Mouse (Mus musculus) intestine, embryonic 16.5 days (tissue): ENCODE measurements at regions not wholly inside any gene's neighbourhood (a gene's known extent, or its start where the extent isn't known, plus 50 kb on each side); places are given as distances from the start of the nearest gene placed in this dataset. TPM values are rescaled to one million over a fixed set of nuclear protein-coding genes. Genes with fewer than 3 reads are reported as not detected.

Experiments
- ATAC-seq: fragments of 200-750 bp; cut with Nextera tagmentation; 2 replicates; pipeline ENCODE4 v1.8.0; 2017; ENCODE audit warnings: moderate TSS enrichment, moderate library complexity
- H3K27ac ChIP-seq: fragments of 300-500 bp; sonication (generic); 2 replicates; pipeline ENCODE4 v1.5.1; 2014; ENCODE audit warnings: mild to moderate bottlenecking, low read length
- H3K27me3 ChIP-seq: fragments of 300-500 bp; sonication (generic); replicated peaks from 2 replicates; pipeline ENCODE4 v1.6.1; 2014; ENCODE audit warnings: low read length, control low read depth, mixed read lengths; ENCODE audit not compliant: control insufficient read depth, insufficient read depth
- H3K36me3 ChIP-seq: fragments of 300-500 bp; sonication (generic); 2 replicates; pipeline ENCODE4 v1.6.1; 2014; ENCODE audit warnings: low read length, control low read depth; ENCODE audit not compliant: control insufficient read depth, insufficient read depth
- H3K4me1 ChIP-seq: fragments of 300-500 bp; sonication (generic); 2 replicates; pipeline ENCODE4 v1.6.1; 2014; ENCODE audit warnings: low read length, control low read depth, mixed read lengths; ENCODE audit not compliant: control insufficient read depth, insufficient read depth
- H3K4me2 ChIP-seq: fragments of 300-500 bp; sonication (generic); 2 replicates; pipeline ENCODE4 v1.6.1; 2014; ENCODE audit warnings: low read depth, low read length, control low read depth
- H3K4me3 ChIP-seq: fragments of 300-500 bp; sonication (generic); 2 replicates; pipeline ENCODE4 v1.5.1; 2014; ENCODE audit warnings: mild to moderate bottlenecking, low read length
- H3K9ac ChIP-seq: fragments of 300-500 bp; sonication (generic); 2 replicates; pipeline ENCODE4 v1.6.1; 2014; ENCODE audit warnings: low read depth, low read length
- H3K9me3 ChIP-seq: fragments of 300-500 bp; sonication (generic); 2 replicates; pipeline ENCODE4 v1.6.1; 2016; ENCODE audit warnings: low read length, control low read depth; ENCODE audit not compliant: control insufficient read depth
- WGBS: fragments of 180-500 bp; shearing (Covaris S2); extraction: QIAGEN DNeasy Blood & Tissue Kit; methylation state at CpG from one replicate; pipeline ENCODE4 v1.1.7; 2014; 5-methylcytosine and 5-hydroxymethylcytosine counted together
- microRNA-seq: library from miRNA; unstranded; fragments of <30 nt; microRNA quantifications from one replicate; pipeline ENCODE4, GENCODE M21; 2016

DNA sequence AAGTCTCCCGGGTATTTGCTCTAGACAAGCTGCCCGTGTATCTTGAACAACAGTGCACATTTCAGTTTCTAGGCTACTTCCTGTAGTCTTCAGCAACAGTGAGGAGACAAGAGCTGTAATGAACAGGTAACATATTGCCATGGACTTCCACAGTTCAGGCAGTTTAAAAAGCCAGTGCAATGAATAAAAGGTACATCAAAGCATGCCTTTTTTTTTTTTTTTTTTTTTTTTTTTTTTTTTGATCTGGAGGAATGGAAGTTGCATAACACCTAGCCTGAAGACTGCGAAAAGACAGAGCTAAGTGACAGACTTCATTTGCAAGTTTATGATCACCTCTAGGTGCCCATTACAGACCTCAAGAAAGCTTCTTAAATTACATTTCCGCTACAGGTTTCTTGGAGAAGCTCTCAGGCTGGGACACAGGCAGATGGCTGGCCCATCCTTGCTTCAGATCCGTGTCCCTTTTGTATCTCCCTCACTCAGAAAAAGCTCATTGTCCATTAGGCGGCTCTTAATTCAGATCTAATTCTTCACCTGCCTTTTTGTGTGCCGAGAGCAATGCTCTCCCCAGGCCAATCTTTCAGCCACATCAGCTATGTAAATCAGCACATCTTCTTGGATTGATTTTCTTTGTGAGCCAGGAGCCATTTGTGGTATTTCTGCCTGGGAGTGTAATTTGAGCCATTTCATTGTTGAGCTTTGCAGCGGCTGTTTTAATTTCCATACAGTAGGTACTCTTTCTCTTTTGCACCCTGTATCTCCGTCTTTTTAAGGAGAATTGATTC is 78.6 kb upstream of the Cnr1 start:
- Histone ChIP-seq H3K4me2 (no peak overlapping the region), H3K4me3 (no peak overlapping the region), H3K9ac (no peak overlapping the region), H3K9me3 (no peaks in the 10 kb centered on the region), H3K36me3 (no peaks in the 10 kb centered on the region), H3K4me1 (no peaks in the 10 kb centered on the region), H3K27ac (no peak overlapping the region), H3K27me3 (no peaks in the 10 kb centered on the region)
- no peak for ATAC-seq
- 42% methylated on average over 9 of the region's 9 CpGs for WGBS

GRCm38 (mm10) chr4:33850249-33850648 is 74.1 kb upstream of the Cnr1 start:
- Histone ChIP-seq H3K36me3 (no peaks in the 10 kb centered on the region), H3K4me3 (no peak overlapping the region), H3K27me3 (no peaks in the 10 kb centered on the region), H3K4me1 (no peaks in the 10 kb centered on the region), H3K27ac (no peak overlapping the region), H3K4me2 (no peak overlapping the region), H3K9ac (no peak overlapping the region), H3K9me3 (no peaks in the 10 kb centered on the region)
- 79% methylated on average over 7 of the region's 7 CpGs for WGBS
- no peak for ATAC-seq

- H3K4me2 ChIP-seq: no peak overlapping the region
- no peaks in the 10 kb centered on the region for H3K36me3 ChIP-seq
- no peak for ATAC-seq
- no peak overlapping the region for H3K27ac ChIP-seq
- H3K4me1 ChIP-seq: no peaks in the 10 kb centered on the region
- 87% methylated on average over 5 of the region's 5 CpGs for WGBS
- no peak overlapping the region for H3K9ac ChIP-seq
- no peaks in the 10 kb centered on the region for H3K9me3 ChIP-seq
- no peaks in the 10 kb centered on the region for H3K27me3 ChIP-seq
- H3K4me3 ChIP-seq: no peak overlapping the region
These were observed 72.1 kb upstream of the Cnr1 start for GRCm38 (mm10) chr4:33852294-33852693.

- Histone ChIP-seq H3K4me2 (no peak overlapping the region), H3K4me1 (no peaks in the 10 kb centered on the region), H3K27ac (no peak overlapping the region), H3K4me3 (no peak overlapping the region), H3K9ac (no peak overlapping the region), H3K36me3 (no peaks in the 10 kb centered on the region), H3K9me3 (no peaks in the 10 kb centered on the region), H3K27me3 (no peaks in the 10 kb centered on the region)
- no peak for ATAC-seq
These were observed 69.3 kb upstream of the Cnr1 start for GRCm38 (mm10) chr4:33855112-33855511.

DNA sequence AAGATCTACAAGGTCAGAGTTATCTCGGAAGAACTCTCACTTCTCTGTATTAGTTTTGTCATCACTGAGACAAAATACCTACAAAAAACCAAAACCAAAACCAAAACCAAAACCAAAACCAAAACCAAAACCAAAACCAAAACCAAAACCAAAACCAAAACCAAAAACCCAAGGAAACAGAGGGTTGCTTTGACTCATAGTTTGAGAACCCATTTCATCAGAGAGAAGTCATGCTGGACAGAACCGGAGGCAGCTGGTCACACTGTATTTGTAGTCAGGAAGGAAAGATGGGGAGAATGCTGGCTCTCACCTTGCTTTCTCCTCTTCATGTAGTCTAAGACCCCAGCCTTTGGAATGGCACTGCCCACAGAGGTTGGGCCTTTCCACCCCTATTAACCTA is 57.3 kb upstream of the Cnr1 start:
- ATAC-seq: no peak
- no peak overlapping the region for H3K4me3 ChIP-seq
- H3K4me2 ChIP-seq: no peak overlapping the region
- no peaks in the 10 kb centered on the region for H3K4me1 ChIP-seq
- no peak overlapping the region for H3K9ac ChIP-seq
- 86% methylated on average over 2 of the region's 2 CpGs for WGBS
- H3K27me3 ChIP-seq: no peaks in the 10 kb centered on the region
- H3K36me3 ChIP-seq: no peaks in the 10 kb centered on the region
- no peaks in the 10 kb centered on the region for H3K9me3 ChIP-seq
- no peak overlapping the region for H3K27ac ChIP-seq

GRCm38 (mm10) chr4:33869317-33869716 is 55.1 kb upstream of the Cnr1 start:
- Histone ChIP-seq H3K4me3 (no peak overlapping the region), H3K36me3 (no peaks in the 10 kb centered on the region), H3K27ac (no peak overlapping the region), H3K27me3 (no peaks in the 10 kb centered on the region), H3K9ac (no peak overlapping the region), H3K4me1 (no peaks in the 10 kb centered on the region), H3K4me2 (no peak overlapping the region), H3K9me3 (no peaks in the 10 kb centered on the region)
- 70% methylated on average over 5 of the region's 5 CpGs for WGBS
- no peak for ATAC-seq

Small RNAs in the stretch of these regions (microRNA-seq; reads per million reads assigned to microRNA genes)
- not detected for gene Gm23304
